26 mouse cellular contexts compared by ENCODE assay signal in the genomic region with DNA sequence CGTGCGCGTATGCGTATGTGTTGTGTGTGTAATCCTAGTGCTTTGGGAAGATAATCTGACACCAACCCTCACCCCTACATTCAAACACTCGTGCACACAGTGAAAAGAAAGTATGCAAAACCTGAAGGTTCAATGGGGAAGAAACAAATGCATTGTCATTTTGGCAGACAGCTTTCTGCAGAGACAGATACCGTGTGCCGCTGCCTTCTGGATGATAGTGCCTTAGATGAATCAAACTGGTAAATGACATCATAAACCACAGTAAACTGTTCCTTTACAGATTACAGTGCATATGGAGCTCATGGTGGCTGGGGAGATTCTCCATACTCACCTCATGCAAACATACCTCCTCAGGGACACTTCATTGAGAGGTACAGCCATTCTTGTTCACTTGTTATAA. TPM values are rescaled to one million over a fixed set of nuclear protein-coding genes. Genes with fewer than 3 reads are reported as not detected.
DNase-seq lines count a peak whose midpoint lies in the region; ATAC-seq and TF ChIP-seq lines count a peak whose summit lies in the region.
"Had no signal": no experiment of that assay in that cellular context is flagged by ENCODE, and none has a peak within 500 bp of the region (broad histone marks: within the 10 kb centered on the region; RNA-seq: fewer than 3 reads in every experiment).

No protein-coding gene starts in this region.

- WGBS in liver, postnatal 0 days (ENCODE audit: insufficient replicate concordance) = 74% methylated on average over 7 of the region's 7 CpGs
- 87% methylated on average over 7 of the region's 7 CpGs for WGBS in liver, embryonic 11.5 days
- 92% methylated on average over 7 of the region's 7 CpGs for WGBS in midbrain, embryonic 16.5 days

- DNase-seq in layer of hippocampus, adult 2 months (ENCODE audit: low spot score in 2 of 2) = no peak
- no peak for DNase-seq in layer of hippocampus, adult 9-10 months (ENCODE audit: low spot score)
- DNase-seq in liver, postnatal 0 days = no peak
- DNase-seq in liver, embryonic 11.5 days (ENCODE audit: low spot score) = no peak
- DNase-seq in c-Kit-positive CD71-positive TER-119-negative erythroid progenitor cells, embryonic 14.5 days (ENCODE audit: low read depth) = peak; percentile 4
- DNase-seq in heart, postnatal 14 days = no peak
- DNase-seq: adrenal gland, adult 2 months; adrenal gland, postnatal 14 days; B cell, adult 2 months; cerebellum, adult 11-12 months; cerebellum, adult 8-10 months; cerebellum, postnatal 10 days; cerebellum, postnatal 36 days; gastrocnemius, postnatal 10 days; gastrocnemius, postnatal 36 days; heart, postnatal 36 days had no signal

- TF ChIP-seq EP300 in liver, postnatal 0 days (IDR thresholded peaks at IDR 0.05; ENCODE audit: low read depth) = no peak

- H3K27me3 ChIP-seq in liver, postnatal 0 days (ENCODE audit: insufficient read depth, low read length) = no peaks in the 10 kb centered on the region
- no peaks in the 10 kb centered on the region for H3K27me3 ChIP-seq in liver, embryonic 11.5 days (replicated peaks; ENCODE audit: control insufficient read depth, insufficient read depth, low read length)
- H3K27me3 ChIP-seq in midbrain, embryonic 16.5 days (ENCODE audit: control insufficient read depth, insufficient read depth, low read depth, low read length) = no peaks in the 10 kb centered on the region
- H3K27me3 ChIP-seq: forebrain, embryonic 13.5 days; hindbrain, embryonic 13.5 days; Patski had no signal

- peak overlapping the region; percentile 37; the same call in 1 of the 2 replicates for H3K27ac ChIP-seq in layer of hippocampus, adult 2 months
- H3K27ac ChIP-seq in liver, postnatal 0 days (ENCODE audit: low read depth) = no peak overlapping the region
- H3K27ac ChIP-seq in liver, embryonic 11.5 days (ENCODE audit: low read depth, low read length) = no peak overlapping the region
- H3K27ac ChIP-seq in midbrain, embryonic 16.5 days (ENCODE audit: low read length) = no peak overlapping the region
- H3K27ac ChIP-seq: forebrain, embryonic 10.5 days; forebrain, embryonic 13.5 days; hindbrain, embryonic 10.5 days; hindbrain, embryonic 13.5 days had no signal

- H3K36me3 ChIP-seq in liver, postnatal 0 days (replicated peaks; ENCODE audit: insufficient read depth, low read length) = peaks cover 79% of the 10 kb centered on the region
- peaks cover 21% of the 10 kb centered on the region for H3K36me3 ChIP-seq in liver, embryonic 11.5 days (ENCODE audit: control insufficient read depth, insufficient read depth, low read length)
- H3K36me3 ChIP-seq in midbrain, embryonic 16.5 days (ENCODE audit: control insufficient read depth, insufficient read depth, low read length) = peaks cover 38% of the 10 kb centered on the region

- no peak for TF ChIP-seq CTCF in layer of hippocampus, adult 2 months (conservative IDR thresholded peaks at IDR 0.05)
- no peak for TF ChIP-seq CTCF in liver, postnatal 0 days (IDR thresholded peaks at IDR 0.05; ENCODE audit: low read depth)

- intact Hi-C loops in heart, postnatal 14 days (cut with DNase I) = no loop called here

- no peak overlapping the region for H3K4me2 ChIP-seq in liver, postnatal 0 days (ENCODE audit: low read depth, low read length)
- no peak overlapping the region for H3K4me2 ChIP-seq in liver, embryonic 11.5 days
- H3K4me2 ChIP-seq in midbrain, embryonic 16.5 days (ENCODE audit: low read length) = no peak overlapping the region
- H3K4me2 ChIP-seq: forebrain, embryonic 13.5 days; heart, embryonic 11.5 days; hindbrain, embryonic 13.5 days had no signal

- peak; percentile 19; the same call in 1 of the 2 replicates for ATAC-seq in liver, postnatal 0 days
- no peak for ATAC-seq in liver, embryonic 11.5 days (replicated peaks; ENCODE audit: low FRiP score)
- ATAC-seq in megakaryocyte-erythroid progenitor cell, adult 5-6 weeks (replicated peaks; ENCODE audit: low FRiP score, low TSS enrichment, poor library complexity, severe bottlenecking) = peak; percentile 98
- no peak for ATAC-seq in midbrain, embryonic 16.5 days
- ATAC-seq: forebrain, embryonic 13.5 days; forebrain, embryonic 16.5 days; hindbrain, embryonic 16.5 days; Patski had no signal

- H3K4me1 ChIP-seq in liver, postnatal 0 days (ENCODE audit: insufficient read depth) = no peaks in the 10 kb centered on the region
- H3K4me1 ChIP-seq in liver, embryonic 11.5 days (replicated peaks; ENCODE audit: control insufficient read depth, insufficient read depth, low read length) = no peaks in the 10 kb centered on the region
- H3K4me1 ChIP-seq in midbrain, embryonic 16.5 days (ENCODE audit: control insufficient read depth, insufficient read depth, low read length) = no peaks in the 10 kb centered on the region
- H3K4me1 ChIP-seq: forebrain, embryonic 10.5 days; forebrain, embryonic 13.5 days; hindbrain, embryonic 10.5 days; hindbrain, embryonic 13.5 days had no signal

- no peak overlapping the region for H3K9ac ChIP-seq in liver, postnatal 0 days (replicated peaks)
- H3K9ac ChIP-seq in liver, embryonic 11.5 days (ENCODE audit: low read depth, low read length) = no peak overlapping the region
- H3K9ac ChIP-seq in midbrain, embryonic 16.5 days (ENCODE audit: low read depth, low read length) = no peak overlapping the region
- H3K9ac ChIP-seq: forebrain, embryonic 13.5 days; hindbrain, embryonic 13.5 days had no signal

- no peak overlapping the region for H3K4me3 ChIP-seq in layer of hippocampus, adult 2 months
- no peak overlapping the region for H3K4me3 ChIP-seq in liver, postnatal 0 days (ENCODE audit: low read depth, low read length)
- H3K4me3 ChIP-seq in liver, embryonic 11.5 days (ENCODE audit: low read depth, low read length) = no peak overlapping the region
- H3K4me3 ChIP-seq in midbrain, embryonic 16.5 days (ENCODE audit: low read depth, low read length) = no peak overlapping the region
- H3K4me3 ChIP-seq: forebrain, embryonic 10.5 days; forebrain, embryonic 13.5 days; hindbrain, embryonic 10.5 days; hindbrain, embryonic 13.5 days had no signal

- H3K9me3 ChIP-seq in liver, postnatal 0 days (ENCODE audit: low read length) = no peaks in the 10 kb centered on the region
- H3K9me3 ChIP-seq in liver, embryonic 11.5 days (ENCODE audit: control insufficient read depth, low read length) = no peaks in the 10 kb centered on the region
- no peaks in the 10 kb centered on the region for H3K9me3 ChIP-seq in midbrain, embryonic 16.5 days (replicated peaks; ENCODE audit: control insufficient read depth, low read length, poor library complexity, severe bottlenecking)
- H3K9me3 ChIP-seq: forebrain, embryonic 10.5 days; forebrain, embryonic 13.5 days; hindbrain, embryonic 10.5 days; hindbrain, embryonic 13.5 days had no signal

RNA-seq across cellular contexts. Expression of a gene that starts 15.2 kb away (rescaled TPM):
- total RNA-seq in layer of hippocampus, adult 2 months (2021) = under 1 TPM; 0.44 to 0.49 TPM
- polyA plus RNA-seq in liver, postnatal 0 days (2015; fragmentation: Nextera tagmentation; extraction: Ambion mirVana) = 3,100 and 3,165 TPM in 2 replicates
- 209 and 215 TPM in 2 replicates for polyA plus RNA-seq in liver, embryonic 11.5 days (2014; fragmentation: Nextera tagmentation; extraction: Ambion mirVana)
- 0.35 and 0.42 TPM in 2 replicates for total RNA-seq in megakaryocyte-erythroid progenitor cell, adult 5-6 weeks (2014; fragmentation: Nextera tagmentation)
- 1.1 TPM in 1 of 2 replicates, not detected in the other for total RNA-seq in megakaryocyte-erythroid progenitor cell, adult 5-6 weeks (2017)
- total RNA-seq in heart, postnatal 14 days (2021) = under 1 TPM; 0.31 to 0.41 TPM
- 3.3 and 4.5 TPM in 2 replicates for polyA plus RNA-seq in midbrain, embryonic 16.5 days (2015; fragmentation: Nextera tagmentation; extraction: Ambion mirVana)

RNA-seq across cellular contexts. Expression of a gene that starts 57.0 kb away (rescaled TPM):
- 10 to 100 TPM; 39.1 to 41.4 TPM for total RNA-seq in layer of hippocampus, adult 2 months (2021)
- 2.5 and 2.6 TPM in 2 replicates for polyA plus RNA-seq in liver, postnatal 0 days (2015; fragmentation: Nextera tagmentation; extraction: Ambion mirVana)
- polyA plus RNA-seq in liver, embryonic 11.5 days (2014; fragmentation: Nextera tagmentation; extraction: Ambion mirVana) = 5.6 and 5.9 TPM in 2 replicates
- total RNA-seq in megakaryocyte-erythroid progenitor cell, adult 5-6 weeks (2014; fragmentation: Nextera tagmentation) = 31.5 and 34.3 TPM in 2 replicates
- 18.6 and 28.3 TPM in 2 replicates for total RNA-seq in megakaryocyte-erythroid progenitor cell, adult 5-6 weeks (2017)
- 10 to 100 TPM; 48.0 to 48.5 TPM for total RNA-seq in heart, postnatal 14 days (2021)
- polyA plus RNA-seq in midbrain, embryonic 16.5 days (2015; fragmentation: Nextera tagmentation; extraction: Ambion mirVana) = 6.1 and 6.9 TPM in 2 replicates

Comparison
In these comparisons a context has a peak if more than half of its experiments do, and no peak if none do; other contexts are left out.
1. ATAC-seq: peak in liver, postnatal 0 days (single experiment) and megakaryocyte-erythroid progenitor cell, adult 5-6 weeks (single experiment); none in liver, embryonic 11.5 days (single experiment) and midbrain, embryonic 16.5 days (single experiment).